Mouse (Mus musculus): ENCODE results near the gene Aadacl2.

Gene Aadacl2

GRCm38 (mm10) chr3:60006443-60006842 is at the start of gene Aadacl2:
Gene Aadacl2, plus strand, starts transcription at chr3:60006743.
- no peak for DNase-seq (ENCODE audit: low spot score)

GRCm38 (mm10) chr3:59970891-59971290 is 35.7 kb upstream of the Aadacl2 start:
- no peak for DNase-seq (ENCODE audit: low spot score)

GRCm38 (mm10) chr3:59974591-59974990 is 32.0 kb upstream of the Aadacl2 start:
- no peak for DNase-seq (ENCODE audit: low spot score)

GRCm38 (mm10) chr3:60003622-60004021 is 2.9 kb upstream of the Aadacl2 start:
- DNase-seq (ENCODE audit: low spot score): no peak

GRCm38 (mm10) chr3:60025417-60025816 is 18.9 kb downstream of the Aadacl2 start, which contains the start of gene Aadac:
Gene Aadac, plus strand, starts transcription at chr3:60025717.
- DNase-seq (ENCODE audit: low spot score): no peak

- no peak for DNase-seq (ENCODE audit: low spot score)
Observed at GRCm38 (mm10) chr3:60031511-60031910, 25.0 kb downstream of the Aadacl2 start.

GRCm38 (mm10) chr3:60046221-60046913 is 39.8 kb downstream of the Aadacl2 start:
- no peak for DNase-seq (ENCODE audit: low spot score)

GRCm38 (mm10) chr3:60053231-60053927 is 46.8 kb downstream of the Aadacl2 start:
- DNase-seq (ENCODE audit: low spot score): no peak

- DNase-seq (ENCODE audit: low spot score): no peak
Observed at GRCm38 (mm10) chr3:60053931-60054330, 47.4 kb downstream of the Aadacl2 start.

GRCm38 (mm10) chr3:60056451-60056850 is 49.9 kb downstream of the Aadacl2 start:
- DNase-seq (ENCODE audit: low spot score): no peak

GRCm38 (mm10) chr3:60057070-60057808 is 50.7 kb downstream of the Aadacl2 start:
- no peak for DNase-seq (ENCODE audit: low spot score)

GRCm38 (mm10) chr3:60057809-60058082 is 51.2 kb downstream of the Aadacl2 start:
- no peak for DNase-seq (ENCODE audit: low spot score)
